Mouse (Mus musculus) right cerebral cortex, postnatal 10 days (tissue): ENCODE measurements at regions not wholly inside any gene's neighbourhood (a gene's known extent, or its start where the extent isn't known, plus 50 kb on each side); places are given as distances from the start of the nearest gene placed in this dataset.

Source experiments
- DNase-seq, 2 experiments: peaks; one replicate each; pipeline ENCODE4 v3.0.0; 2021; ENCODE audit warnings: low spot score in 2 of 2

GRCm38 (mm10) chr1:55807028-55807427, 401.3 kb downstream of the Plcl1 start:
- peak in 1 of 2 experiments; percentile 20 for DNase-seq

DNA sequence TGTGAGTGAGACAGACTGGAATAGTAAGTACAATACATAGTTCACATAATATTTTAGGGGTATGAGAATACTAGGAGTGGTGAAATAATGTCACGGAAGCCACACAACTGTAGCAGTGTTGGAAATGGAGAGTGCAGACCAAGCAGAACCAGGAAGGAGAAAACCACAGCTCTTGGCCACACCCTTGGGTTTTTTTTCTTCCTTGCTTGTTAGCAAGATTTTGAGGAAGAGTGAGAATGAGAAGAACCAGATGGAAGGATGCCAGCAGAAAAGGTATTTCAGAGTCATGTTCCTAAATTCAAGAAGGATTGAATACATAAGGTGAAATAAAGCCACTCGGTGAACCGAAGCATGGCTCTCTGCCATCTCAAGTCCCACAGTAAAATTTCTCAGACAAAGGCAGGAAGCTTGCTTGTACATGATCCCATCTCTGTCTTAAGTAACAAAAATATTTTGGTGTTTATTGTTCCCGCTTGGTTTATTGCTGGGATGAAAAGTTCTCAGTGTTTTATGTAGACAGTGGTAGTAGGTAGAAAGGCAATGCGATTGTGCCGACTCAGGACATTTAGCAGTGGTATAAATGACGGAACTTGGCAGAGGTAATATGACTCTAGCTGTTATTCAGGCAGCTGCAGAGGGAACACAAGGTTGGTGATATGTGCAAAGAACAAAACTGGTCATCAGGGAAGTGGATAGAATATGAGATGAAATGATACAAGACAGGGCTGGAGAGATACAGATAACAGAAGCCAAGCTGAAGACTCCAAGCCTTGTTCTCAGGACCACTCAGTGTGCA, 403.2 kb downstream of the Plcl1 start:
- no peak for DNase-seq

DNA sequence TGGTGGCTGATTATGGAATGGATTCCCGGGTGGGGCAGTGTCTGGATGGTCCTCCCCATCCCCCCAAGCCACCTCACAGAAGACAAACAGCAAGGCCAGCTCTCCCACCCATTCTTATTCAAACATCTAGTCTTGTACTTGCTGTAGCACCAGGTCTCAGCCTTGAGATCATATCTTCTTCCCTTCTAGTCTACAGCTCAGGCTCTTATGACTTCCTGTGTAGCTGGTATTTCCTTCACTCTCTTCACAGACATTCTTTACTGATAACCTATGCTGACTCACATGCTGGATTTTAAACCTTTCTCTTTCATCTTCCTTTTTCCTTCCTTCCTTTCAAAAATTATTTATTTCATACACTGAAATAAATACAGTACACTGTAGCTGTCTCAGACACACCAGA, 406.8 kb downstream of the Plcl1 start:
- DNase-seq, result no peak

GRCm38 (mm10) chr1:55820866-55821500, 415.3 kb downstream of the Plcl1 start:
- no peak for DNase-seq

GRCm38 (mm10) chr1:55822599-55822998, 416.9 kb downstream of the Plcl1 start:
- DNase-seq, result no peak

DNA sequence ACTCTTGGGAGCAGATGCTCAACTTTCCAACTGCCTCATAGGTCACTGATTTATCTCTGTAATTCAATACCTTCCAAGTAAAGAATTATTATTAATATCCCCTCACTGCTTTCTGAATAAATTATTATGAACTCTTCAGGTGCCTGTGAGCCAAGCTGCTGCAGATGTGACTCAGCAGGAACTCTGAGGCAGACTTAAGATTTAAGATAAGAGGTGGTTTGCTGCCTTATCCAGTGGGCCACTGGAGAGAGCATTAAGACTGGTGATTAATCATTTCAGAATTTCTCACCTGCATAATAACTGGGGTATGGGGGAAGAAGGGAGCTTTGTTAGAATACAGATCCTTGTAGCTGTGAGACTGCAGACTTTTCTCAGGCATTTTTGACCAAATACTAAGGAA, 421.5 kb downstream of the Plcl1 start:
- DNase-seq, result no peak

DNA sequence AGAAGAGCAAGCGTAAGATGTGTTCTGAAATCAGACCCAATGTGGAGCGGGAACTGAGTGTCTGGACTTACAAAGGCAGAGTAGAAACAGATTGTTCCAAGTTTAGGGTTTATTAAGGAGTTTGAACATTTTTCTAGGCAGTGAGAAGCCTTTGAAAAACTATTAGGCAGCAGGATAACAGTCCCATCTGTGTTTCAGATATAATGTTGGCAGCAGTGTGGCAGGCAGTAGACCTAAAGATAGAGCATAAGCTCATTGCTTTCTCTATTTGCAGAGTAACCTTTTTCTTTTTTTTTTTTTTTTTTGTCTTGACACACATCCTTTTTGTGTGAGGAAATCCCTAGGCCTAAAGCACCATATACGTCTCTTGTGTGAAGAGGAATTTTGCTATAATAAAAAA, 429.6 kb downstream of the Plcl1 start:
- peak in 1 of 2 experiments; percentile 39 for DNase-seq

GRCm38 (mm10) chr1:55836750-55837149, 431.0 kb downstream of the Plcl1 start:
- DNase-seq, result no peak

- no peak for DNase-seq
Observed at GRCm38 (mm10) chr1:55837366-55837765, 431.6 kb downstream of the Plcl1 start.

DNA sequence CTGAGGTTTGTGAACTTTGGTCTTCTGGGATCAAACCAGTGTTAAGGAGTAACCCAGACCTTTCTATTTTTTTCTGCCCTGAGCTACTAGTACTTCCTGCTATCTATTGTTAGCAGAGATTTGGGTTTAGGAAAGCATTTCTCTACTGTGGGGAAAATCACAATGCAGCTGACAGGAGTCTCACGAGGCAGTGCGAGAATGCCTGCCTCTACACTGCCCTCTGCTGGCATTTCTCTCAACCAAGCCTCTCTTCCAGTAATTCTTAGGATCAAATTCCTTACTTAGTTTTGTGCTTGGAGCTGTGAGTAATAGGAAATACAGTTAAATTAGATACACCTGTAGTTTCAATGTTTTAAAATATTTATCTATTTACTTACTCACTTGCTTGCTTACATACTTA, 432.4 kb downstream of the Plcl1 start:
- DNase-seq, result peak; percentile 75 to 85

- no peak for DNase-seq
Observed at GRCm38 (mm10) chr1:55848806-55849205, 443.1 kb downstream of the Plcl1 start.

DNA sequence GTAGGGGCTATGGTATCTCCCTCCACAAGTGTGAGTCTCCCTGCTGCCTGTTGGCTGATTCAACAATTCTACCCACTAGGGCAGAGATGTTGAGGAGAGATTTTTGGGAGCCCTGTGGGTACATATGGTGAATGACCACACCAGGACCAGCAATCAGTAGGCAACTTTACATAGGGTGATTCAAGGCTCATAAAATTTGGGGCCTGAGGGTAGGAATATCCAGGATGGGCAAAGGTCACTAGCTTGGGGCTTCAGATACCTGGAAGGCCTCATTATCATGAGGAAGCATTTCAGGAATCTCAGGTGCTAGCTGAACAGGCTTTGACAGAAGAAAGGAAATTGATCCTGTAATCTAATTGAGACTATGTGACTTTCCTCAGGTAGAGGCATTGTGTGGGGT, 446.6 kb downstream of the Plcl1 start:
- no peak for DNase-seq

GRCm38 (mm10) chr1:55859113-55859512, 453.4 kb downstream of the Plcl1 start:
- DNase-seq, result no peak

- no peak for DNase-seq
Observed at GRCm38 (mm10) chr1:55863113-55863512, 457.4 kb downstream of the Plcl1 start.

DNA sequence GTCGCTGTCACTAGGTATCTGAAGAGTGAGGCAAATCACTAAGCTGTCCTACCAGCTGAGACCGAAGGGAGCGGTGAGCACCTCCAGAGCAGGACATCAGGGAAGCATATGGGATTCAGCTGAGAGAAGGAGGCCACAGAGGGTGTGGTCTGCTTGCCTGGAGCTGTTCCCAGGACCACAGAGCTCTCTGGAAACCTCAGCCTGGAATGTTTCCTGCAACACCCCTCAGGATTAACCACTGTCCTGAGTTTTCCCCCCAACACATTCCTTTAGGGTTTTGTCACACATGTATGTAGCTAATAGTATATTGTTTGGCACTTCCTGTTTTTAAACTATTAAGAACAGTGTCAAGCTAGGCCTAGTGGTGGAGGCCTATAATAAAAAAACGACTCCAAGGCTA, 459.6 kb downstream of the Plcl1 start:
- DNase-seq, result no peak

GRCm38 (mm10) chr1:55866677-55867076, 461.0 kb downstream of the Plcl1 start:
- DNase-seq, result no peak

DNA sequence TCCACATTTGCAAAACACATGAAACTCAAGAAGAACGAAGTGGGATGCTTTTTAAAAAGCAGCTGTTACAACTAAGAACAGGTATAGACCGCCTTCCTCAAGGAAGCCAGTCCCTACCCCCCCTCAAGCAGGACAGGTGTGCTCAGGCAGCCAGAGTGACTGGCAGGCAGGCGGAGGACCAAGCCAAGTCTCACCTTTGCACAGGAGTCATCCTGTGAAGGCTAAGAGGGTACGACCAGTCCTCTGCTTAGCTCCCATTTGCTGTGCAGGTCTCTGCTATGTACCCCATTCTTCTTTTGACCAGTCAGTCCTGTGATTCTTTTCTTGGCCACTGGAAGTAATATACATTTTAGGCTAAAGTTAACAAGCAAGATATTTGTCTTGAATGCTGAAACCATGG, 467.9 kb downstream of the Plcl1 start:
- no peak for DNase-seq

DNA sequence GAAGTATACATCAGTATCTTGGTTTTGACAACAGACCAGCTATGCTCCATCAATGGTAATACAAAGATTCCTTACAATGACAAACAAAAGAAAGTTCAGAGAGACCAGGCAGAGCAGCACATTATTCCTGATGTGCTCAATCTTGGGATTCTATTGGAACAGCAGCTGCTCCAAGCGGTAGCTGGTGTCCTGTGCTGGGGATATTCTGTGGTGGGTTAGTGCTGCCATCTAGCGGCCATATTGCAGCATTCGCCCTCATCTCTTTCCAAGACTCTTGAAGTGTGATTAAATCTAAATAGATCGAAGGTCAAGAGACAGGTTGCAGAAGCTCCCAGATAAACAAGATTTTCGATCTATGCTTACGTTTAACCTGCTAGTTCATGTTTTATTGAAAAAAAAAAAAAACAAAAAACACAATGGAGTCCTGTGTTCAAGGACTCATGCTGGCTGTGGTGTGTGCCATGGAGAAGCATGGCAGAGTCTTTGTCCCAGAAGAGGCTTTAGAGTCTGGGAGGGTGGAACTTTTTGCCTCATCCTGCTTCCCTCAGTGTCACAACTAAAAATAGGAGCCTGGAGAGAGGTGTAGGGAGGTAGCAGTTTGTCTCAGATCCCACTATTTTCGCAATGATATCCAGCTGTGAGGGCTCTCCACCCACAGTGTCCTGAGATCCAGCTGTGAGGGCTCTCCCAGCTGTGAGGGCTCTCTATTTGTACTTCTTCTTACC, 468.6 kb downstream of the Plcl1 start:
- peak; percentile 82 to 89 for DNase-seq

GRCm38 (mm10) chr1:55874868-55875144, 469.1 kb downstream of the Plcl1 start:
- no peak for DNase-seq

DNA sequence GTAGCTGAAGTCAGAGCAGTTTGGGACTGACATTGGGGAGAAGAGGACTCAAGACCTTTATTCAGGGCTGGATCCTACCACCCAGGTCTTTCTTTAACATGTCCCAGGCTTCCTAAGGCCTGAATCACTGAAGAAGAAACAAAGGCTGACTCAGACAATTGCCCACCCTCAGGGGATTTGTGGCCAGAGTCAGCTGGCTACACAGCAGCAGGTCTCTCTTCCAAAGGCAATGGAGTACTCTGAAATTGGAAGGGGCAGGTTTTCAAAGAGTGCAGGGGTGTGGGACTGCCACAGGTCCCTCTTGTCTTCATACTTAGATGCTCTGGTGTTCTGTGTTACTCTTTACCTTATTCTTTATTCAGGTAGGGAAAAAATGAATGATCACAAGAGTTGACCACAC, 478.9 kb downstream of the Plcl1 start:
- DNase-seq, result no peak

DNA sequence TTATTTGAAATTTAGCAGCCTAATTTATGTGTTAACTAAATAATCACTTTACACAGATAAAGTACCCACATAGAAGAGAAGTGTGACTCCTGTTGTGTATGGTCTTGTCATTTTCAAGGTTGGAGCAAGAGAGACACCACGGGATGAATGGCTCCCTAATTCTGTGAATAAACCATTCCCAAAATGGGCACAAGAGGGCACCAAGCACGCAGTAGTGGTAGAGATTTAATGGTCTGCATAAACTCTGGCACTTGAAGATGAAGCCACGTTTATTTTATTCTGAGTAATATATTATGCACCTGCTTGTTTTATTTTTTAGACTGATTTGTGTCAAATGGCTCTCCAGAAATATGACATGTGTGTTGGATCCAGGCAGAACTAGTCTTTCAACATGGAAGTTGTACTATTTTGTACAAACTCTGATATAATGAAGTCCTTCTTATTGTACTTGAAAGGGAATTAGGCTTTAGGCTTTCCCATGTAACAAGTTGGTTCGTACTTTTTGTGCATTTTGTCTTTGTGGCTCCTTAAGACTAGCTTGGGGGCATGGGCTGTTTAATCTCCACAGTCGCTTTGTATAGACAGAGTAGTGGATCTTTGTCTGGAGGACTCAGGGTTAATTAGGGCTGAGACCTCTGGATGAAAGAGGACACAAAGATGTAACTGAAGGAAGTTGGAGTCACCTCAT, 480.8 kb downstream of the Plcl1 start:
- DNase-seq, result peak; percentile 82 to 87

- no peak for DNase-seq
Observed at GRCm38 (mm10) chr1:55887386-55887785, 481.7 kb downstream of the Plcl1 start.
